Mouse (Mus musculus) ovary, adult 18-20 months (tissue): Measurements from ENCODE around the gene Map6.
A peak's percentile ranks its signal among the peaks of the same experiment; 100 is the strongest.

Source experiments
- DNase-seq: peaks from one replicate; pipeline ENCODE4 v3.0.0; 2022; ENCODE audit warnings: low spot score, mixed read lengths

Map6 gene

DNA sequence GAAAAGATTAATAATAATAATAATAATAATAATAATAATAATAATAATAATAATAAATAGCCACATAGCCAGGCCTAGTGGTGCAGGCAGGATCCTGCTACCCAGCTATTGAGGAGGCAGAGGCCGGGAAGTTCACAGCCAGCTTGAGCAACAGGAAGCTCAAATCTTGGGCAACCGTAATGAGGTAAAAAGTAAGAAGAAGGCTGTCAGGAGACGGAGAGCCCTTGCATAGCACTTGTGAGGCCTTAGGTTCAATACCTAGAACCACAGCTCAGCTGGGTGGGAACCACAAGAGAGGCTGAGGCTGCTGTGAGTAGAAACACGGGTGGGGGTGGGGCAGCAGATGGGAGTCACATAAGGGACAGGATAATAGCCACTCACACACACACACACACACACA lies 47.3 kb downstream of the Map6 start:
- no peak for DNase-seq

DNA sequence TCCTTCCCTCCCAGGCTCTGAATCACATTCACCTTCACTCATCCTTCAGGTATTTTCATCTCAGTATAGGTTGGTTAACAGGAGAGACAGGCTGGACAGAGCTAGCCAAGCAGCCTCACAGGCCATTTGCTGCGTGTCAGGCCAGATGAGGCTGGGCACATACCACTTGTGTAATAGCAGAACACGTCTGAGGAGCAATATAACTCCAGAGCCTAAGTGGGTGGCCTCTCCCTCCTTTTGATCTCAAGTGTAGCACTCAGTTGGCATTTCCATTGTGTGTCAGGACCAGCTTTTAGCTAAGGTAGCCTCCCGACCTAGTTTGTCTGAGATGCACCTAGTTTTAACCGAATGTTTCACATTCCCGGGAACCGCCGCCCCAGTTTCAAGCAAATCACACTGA lies 49.0 kb downstream of the Map6 start:
- no peak for DNase-seq

DNA sequence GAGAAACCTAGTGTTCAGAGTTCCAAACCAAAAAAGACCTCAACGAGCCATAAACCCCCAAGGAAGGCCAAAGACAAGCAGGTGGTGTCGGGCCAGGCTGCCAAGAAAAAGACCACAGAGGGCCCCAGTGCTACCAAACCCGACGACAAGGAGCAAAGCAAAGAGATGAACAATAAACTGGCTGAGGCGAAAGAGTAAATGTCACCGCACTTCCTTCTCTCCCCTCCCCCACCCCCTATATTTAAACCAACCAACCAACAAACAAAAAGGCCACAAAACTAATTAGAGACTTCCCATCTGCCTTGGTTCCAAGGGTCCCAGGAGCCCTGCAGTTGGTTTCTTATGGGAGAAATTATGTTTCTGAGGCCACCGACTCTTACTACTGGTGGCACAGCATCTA lies 50.2 kb downstream of the Map6 start:
- DNase-seq, result no peak

DNA sequence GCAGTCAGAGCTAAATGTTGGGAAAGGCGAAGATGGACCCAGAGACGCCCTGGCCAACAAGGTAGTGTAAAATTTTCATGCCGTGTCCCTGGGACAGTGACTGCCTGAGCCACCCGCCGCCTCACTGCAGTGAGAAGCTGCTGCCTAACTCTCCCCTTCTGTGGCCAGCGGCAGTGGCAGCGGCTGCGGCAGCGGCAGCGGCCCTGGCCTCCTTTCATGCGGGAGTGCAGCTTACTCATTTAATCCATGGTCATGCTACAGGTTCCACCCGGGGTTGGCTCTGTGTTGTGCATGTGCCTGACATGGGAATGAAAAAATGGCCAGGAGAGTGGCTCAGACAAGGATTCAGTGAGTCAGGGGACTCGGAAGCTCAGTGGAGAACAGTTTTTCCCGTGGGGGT lies 53.3 kb downstream of the Map6 start:
- no peak for DNase-seq

DNA sequence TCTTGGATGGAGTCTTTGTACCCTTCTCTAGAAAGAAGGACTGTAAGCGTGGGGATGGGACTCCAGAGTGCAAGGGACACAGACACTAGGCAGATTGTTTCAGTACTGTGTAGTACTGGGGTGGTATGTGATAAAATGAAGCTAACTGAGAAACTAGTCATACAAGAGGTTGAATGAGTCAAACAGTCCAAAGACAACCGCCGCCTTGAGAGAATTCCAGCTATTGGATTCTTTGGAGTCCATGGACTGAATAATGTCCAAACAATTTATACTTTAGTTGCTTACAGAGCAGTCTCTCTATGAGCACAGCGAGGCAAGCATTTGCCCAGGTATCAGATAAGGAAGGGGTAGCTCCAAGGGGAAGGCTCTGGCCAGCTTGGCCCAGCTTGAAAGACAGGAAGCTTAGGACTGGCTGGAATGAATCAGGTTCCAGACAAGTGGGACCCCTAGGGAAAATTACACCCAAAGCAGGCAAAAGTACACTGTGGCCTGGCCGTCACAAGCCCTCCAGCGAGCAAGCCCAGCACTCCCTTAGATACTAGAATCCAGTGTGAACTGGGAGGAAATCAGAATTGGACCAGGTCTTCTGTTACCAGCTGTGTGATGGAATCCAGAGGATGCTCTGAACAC lies 55.6 kb downstream of the Map6 start:
- no peak for DNase-seq

DNA sequence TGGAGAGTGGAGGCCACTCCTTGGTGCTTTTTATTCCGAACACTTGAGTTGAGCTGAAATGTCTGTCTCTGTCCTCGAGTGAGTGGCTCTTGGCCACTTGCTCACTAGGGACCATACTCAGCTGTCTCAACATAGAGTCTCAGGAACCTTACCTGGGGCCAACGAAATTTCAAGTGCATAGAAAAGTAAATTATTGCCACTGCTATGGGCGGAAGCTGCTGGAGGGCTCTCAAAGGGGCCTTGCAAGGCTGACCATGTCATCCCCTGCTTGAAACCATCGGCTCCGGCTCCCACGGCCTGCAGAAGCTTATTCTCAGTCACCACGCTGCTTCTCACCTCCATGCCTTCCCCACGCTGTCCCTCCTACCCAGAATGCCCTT lies 56.1 kb downstream of the Map6 start:
- no peak for DNase-seq

DNA sequence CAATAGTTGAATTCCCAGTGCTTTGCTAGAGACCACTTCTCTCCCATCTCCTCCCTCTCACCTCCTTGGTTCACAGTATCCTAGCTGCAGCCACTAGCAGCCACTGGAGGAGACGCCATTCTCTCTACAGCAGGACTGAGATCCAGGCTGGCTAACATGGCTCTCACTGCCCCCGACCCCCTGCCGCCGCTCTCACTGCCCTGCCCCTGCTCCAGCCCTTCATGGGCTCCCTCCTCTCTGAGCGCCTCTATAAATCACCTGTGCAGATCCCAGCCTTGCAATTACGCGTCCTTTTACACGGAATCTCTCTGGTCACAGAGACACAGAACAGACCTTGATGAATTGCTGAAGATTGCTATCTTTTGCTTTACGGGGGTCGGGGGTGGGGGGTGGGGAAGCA lies 57.6 kb downstream of the Map6 start:
- DNase-seq, result no peak

DNA sequence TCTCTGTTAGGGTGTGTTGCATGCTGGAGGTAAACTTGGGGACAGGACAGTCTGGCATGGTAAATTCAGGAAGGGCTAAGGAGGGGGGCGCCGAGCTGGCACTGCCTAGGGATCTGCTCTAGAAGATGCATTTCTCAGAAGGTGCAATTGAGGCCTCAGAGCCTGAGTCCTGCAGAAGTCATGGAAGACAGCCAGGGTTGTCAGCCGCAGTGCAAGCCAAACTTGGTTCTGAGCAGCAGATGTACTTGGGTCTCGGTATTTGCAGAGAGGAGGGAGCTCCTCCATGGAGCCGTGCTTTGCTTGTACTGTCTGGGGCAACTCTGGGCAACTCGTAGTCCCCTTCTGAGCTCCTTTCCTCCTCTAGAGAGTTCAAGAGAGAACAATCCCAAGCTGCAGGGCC lies 58.9 kb downstream of the Map6 start:
- no peak for DNase-seq

DNA sequence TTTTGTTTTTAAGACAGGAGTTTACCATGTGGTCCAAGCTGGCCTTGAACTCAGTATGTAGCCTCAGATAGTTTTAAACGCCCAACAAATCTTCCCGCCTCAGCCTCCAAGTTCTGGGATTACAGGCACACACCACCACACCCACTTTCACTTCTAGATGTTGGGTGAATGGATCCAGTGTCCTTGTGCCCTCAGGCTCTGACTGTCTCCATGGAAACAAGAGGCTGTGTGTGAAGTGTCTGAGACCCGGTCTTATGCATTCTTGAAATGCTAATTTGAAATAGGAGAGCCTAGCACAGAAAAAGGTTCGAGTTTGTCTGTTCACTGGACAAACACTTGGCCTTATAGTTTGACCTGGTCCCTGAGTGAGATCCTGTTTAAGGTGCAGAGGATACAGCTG lies 61.6 kb downstream of the Map6 start:
- no peak for DNase-seq

DNA sequence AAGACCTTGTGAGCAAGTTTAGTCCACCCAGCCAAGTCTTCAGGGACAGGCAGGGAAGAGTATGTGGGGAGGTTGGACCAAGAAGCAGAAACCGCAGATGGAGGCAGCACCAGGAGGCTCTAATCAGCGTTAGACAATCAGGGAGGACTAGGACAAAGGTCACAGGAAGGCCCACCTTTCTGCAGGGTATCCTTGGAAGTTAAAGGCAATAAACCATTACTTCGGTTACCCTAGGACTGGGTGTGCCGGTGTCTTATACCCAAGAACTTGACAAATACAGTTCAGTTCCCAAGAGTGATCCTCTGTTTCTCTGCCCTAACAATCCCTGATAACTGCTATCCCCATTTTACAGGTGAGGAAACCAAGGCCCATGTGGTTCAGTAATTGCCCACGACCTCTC lies 62.8 kb downstream of the Map6 start:
- DNase-seq, result no peak

DNA sequence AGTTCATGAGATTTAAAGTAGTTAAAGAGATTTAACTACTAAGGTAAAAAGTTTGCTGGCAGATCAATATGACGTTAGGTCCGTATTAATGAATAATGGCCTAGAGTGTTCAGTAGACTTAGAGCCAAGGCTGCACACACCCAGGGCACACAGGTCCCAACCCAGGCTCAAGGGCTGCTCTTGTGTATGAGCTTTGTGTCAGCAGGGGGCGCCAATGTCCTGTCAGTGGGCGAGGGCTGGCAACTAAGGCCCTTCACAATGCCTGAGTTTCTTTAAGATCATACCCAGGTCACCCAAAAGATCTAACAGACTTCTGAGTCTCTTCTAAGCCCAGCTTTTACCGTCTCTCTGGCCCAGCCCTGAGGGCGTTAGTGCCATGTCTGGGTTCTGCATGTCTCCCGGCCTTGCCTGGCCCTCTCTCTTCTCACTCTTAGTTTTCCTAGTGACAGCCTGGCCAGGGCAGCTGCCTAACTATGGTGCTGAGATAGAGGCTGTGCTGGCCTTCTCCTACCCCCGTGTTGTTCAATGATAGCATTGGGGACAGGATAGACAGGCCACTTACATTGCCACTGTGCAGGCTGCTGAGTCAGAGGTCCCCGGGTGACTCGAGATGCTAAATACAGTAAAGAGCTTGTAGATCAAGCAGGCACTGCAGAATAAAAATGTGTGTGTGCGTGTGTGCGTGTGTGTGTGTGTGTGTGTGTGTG lies 65.7 kb downstream of the Map6 start:
- DNase-seq, result peak; percentile 48

DNA sequence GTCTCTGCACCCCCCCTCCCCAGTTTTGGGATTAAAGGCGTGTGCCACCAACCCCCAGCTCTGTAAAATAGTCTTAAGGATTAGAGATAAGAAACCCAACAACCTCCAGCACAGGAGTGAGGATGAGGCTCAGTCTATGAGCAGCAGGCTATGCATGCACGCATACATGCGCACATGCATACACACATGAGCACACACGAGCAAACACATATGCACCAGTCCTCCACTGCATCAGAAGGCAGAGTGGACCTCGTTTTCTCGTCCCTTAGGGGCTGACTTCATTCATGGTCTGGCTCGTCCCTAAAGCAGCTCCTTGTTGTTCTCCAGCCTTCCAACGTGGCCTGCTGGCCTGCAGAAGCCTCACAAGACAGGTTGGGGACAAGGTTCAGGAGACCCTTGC lies 73.5 kb downstream of the Map6 start:
- no peak for DNase-seq

DNA sequence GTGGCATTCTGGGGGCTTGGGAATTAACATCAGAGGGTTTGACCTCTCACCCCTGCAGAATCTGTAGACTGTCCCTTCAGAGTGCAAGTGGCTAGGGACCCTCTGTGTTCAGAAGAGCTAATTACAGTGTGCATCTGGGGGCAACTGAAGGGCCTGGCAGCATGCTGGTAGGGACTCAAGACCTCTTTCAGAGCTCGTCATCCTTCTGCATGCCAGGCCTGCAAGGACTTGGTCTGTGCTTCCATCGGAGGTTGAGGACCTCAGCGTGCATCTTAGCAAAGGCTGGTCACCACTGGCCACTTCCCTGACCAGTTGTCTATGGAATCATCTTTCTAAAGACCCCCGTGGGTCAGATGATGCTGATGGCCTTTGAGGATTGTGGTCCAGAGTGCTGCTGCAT lies 76.3 kb downstream of the Map6 start:
- no peak for DNase-seq

DNA sequence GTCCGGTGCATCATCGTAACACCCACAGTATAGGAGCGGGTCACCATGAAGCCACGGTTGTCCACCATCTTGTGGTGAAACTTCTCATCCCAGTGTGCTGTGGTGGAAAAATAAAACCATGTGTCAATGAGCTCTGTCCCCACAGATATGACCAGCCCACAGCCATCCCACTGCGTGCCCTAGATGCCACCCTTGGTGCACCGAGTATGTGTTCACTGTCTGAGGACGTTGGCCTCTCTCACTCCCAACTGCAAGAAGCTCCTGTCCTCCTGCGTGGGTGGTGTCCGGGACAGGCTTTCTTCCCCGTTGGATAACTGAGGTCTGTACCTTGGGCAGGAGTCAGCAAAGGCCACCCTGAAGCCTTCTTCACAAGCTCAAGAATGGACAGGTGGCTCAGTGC lies 80.0 kb downstream of the Map6 start:
- no peak for DNase-seq

DNA sequence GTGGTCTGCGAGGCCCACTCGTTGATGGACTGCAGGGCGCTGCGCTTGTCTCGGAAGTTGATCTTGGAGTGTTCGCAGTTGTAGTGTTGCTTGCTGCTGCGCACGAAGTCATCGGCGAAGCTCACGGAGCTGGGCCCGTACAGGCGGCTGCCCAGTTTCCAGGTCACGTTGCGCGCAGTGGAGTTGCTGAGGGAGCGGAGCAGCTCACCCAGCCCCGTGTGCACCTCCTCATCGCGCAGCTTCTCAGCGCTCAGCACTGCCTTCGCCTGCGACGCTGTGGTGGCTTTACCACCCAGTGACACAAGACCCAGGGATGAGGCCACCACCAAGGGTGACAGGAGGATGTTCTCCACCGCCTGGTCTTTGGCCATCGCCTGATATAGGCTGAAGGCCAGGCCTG lies 81.6 kb downstream of the Map6 start:
- DNase-seq, result no peak

DNA sequence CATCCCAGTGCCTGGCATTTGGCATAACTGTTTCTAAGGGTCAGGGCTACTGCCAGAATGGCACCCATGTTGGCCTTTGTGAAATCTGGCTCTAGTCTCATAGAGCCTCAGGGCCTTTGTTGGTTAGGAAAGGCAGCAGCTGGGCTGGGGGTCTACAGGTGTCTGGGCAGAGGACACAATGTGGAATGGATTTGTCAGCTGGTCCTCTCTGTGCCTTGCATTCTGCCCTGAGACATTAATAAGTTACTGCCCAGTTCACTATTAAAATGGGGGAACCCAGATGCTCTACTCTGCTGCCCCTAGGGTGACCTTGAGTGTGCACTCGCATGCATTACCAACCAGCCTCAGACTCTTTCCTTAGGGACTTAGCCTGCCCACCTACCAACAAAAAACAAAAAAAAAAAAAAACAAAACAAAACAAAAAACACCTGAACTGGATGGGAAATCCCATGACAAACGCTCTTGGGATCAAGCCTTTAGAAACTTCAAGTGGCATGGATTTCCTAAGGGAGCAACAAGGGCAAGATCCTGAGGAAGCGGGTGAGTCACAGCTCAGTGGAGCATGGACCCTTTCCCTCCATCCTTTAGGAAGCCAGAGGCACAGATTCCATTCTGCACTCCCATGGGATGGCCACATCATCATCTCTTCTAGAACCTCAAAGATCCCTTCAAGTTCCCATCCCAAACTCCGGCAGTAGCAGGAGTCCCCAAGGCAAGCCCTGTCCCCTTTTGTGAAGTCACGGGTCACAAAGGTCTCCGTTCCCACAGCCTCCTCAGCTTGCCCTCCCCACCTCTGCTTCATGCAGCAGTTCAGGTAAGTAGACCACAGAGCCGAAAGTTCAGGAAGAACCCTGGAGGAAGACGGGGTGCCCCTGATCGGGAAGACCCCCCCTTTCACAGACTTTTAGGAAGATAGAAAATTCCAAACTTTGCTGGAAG lies 82.8 kb downstream of the Map6 start:
- DNase-seq, result no peak

DNA sequence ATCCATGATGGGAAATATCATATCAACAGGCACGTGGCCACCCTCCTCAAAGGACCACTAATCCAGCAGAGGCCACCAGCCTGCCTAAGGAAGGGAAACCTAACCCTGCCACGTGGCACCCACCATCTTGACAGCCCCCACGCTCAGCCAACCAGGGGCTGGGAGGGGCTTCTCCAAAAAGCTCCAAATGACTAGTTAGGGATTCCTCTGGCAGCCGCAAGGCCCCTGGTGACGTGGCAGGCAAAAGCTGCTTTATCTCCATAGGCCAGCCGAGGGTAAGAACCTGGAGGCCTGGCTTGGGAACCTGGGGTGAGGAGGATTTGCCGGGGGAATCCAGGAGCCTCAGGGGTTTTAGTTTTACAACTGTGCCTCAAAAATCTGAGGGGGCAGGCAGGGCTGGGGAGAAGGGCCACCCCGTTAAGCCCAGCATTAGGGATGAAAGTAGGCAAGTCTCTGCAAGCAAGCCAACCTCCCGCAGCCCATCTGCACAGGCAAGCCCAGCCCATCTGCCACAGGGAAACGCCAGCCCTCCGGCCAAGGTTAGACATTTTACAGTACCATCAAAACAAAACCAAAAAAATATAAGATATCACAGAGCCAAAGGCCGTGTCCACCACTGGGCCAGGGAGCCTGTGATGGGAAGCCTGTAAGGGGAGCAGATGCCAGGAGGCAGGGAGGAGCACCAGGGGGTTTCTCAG lies 84.0 kb downstream of the Map6 start:
- DNase-seq, result peak; percentile 40

DNA sequence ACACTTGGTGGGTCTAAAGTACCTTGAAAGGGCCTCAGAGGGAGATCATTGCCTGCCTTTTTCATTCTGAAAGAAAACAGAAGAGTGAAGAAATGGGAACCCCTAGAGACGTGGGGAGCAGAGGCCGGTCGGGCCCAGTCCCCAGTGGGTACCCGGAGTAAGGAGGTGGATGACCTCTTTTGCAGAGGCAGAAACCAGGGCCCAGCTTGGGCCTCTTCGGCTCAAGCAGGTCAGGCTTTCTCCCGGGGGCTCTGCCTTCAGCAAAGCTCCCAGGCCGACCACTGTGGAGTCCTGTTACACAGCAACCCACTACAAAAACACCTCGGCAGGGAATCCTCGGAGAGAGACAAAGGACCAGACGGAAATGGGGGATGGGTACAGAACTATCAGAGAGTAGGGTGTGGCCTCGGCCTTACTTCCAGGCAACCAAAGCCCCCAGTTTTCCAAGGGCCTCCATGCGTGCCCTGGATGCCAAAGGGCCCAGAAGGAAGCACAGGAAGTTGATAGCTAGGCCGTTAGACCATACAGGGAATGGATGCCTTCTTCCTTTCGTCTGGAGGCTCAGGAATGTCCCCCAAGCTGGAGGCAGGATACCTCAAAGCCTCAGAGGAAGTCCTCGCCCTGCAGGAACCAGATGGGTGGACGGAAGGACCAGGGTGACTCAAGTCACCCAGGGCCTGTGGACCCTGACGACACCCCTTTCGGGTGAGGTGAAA lies 84.7 kb downstream of the Map6 start:
- peak; percentile 23 for DNase-seq

DNA sequence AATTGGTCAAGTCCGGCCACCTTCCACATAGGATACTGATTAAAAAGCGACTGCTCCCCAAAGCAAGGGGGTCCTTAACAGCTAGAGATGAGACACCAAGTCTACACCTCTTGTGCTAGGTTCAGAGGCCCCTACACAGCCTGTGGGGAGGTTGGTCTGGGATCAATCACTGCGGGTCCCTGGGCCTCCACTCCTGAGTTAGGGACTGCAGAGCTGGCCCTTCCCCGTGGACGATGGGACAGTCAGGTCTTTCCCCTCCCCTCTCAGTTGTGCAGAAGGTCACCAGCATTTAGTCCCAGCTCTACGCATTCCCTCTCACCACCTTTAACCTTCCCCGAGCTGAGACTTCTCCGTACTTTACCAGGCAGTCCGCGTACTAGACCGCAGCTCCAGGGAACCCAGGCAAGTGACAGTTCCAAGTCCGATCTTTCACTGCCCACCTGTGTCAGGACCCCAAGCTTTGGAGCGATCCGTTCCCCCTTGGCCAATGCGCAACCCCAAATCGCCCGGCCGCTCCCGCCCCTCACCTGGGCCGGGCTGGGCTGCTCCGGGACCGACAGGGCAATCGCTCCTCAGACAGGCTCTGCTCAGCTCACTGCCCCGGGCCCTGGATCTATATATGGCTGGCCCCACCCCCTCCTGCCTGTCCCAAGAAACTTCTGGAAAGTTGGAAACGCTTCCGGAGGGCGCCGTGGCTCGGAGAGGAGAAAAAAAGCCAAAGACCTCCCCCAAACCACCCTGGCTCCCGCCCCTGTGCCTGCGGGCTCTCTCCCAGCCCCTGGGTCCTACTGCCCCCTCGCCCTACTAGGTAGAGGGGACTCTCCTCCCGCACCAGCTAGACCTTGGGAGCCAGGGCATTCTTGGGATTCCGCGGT lies 85.5 kb downstream of the Map6 start, which contains the start of gene Serpinh1:
Serpinh1 (minus strand) TSS at position 714 of the 875 bp plus-strand sequence.
- peak; percentile 90 for DNase-seq

DNA sequence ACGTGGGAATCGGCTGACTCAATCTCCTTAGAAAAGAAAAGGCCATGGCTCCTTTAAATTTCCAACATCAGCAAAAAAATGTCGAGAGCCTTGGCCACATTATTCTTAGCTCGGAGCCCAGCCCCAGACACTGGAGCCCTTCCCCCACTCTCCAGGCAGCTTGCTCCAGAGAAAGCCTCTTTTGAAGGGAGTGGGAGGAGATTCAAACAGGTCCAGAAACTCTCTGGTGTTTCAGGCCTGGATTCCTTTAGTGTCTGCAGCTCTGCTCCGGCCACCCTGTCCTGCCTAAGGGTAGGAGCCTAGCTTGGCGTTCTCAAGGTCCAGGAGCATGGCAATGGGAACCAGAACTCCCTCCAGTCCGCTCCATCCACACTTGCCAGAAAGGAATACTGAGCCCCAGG lies 88.5 kb downstream of the Map6 start:
- DNase-seq, result peak; percentile 79
